Mouse (Mus musculus): ENCODE results near the gene Lyl1. TPM values are rescaled to one million over a fixed set of nuclear protein-coding genes. Genes with fewer than 3 reads are reported as not detected.

The Lyl1 gene
- total RNA-seq (2021), result 1 to 10 TPM; 4.2 to 4.5 TPM

- intact Hi-C loops (cut with DNase I), result loop anchor here (2.0 to 5.0 kb wide), 2 partner anchors 36 to 40 kb away; no protein-coding TSS in a partner anchor
- peak; percentile 78 for DNase-seq (ENCODE audit: low spot score)
Observed at GRCm38 (mm10) chr8:84700941-84701911, at the start of gene Lyl1. Gene Lyl1 (plus strand): TSS chr8:84701457.

- no peak for DNase-seq (ENCODE audit: low spot score)
Observed at GRCm38 (mm10) chr8:84653092-84653631, 48.1 kb upstream of the Lyl1 start.

GRCm38 (mm10) chr8:84654597-84654996 is 46.7 kb upstream of the Lyl1 start:
- intact Hi-C loops (cut with DNase I), result loop anchor here (2.0 kb wide), 1 partner anchor 16 kb away; no protein-coding TSS in a partner anchor

More at GRCm38 (mm10) chr8:84653092-84653631, 48.1 kb upstream of the Lyl1 start:
- intact Hi-C loops (cut with DNase I), result no loop called here

GRCm38 (mm10) chr8:84655336-84656190 is 45.7 kb upstream of the Lyl1 start:
- peak; percentile 23 for DNase-seq (ENCODE audit: low spot score)
- intact Hi-C loops (cut with DNase I), result loop anchor here (2.0 kb wide), 1 partner anchor 17 kb away; no protein-coding TSS in a partner anchor

More at GRCm38 (mm10) chr8:84654597-84654996, 46.7 kb upstream of the Lyl1 start:
- DNase-seq (ENCODE audit: low spot score), result no peak

GRCm38 (mm10) chr8:84656191-84656525 is 45.1 kb upstream of the Lyl1 start:
- intact Hi-C loops (cut with DNase I), result no loop called here
- DNase-seq (ENCODE audit: low spot score), result no peak

GRCm38 (mm10) chr8:84656641-84657126 is 44.6 kb upstream of the Lyl1 start:
- intact Hi-C loops (cut with DNase I), result no loop called here
- DNase-seq (ENCODE audit: low spot score), result peak; percentile 86

- intact Hi-C loops (cut with DNase I), result no loop called here
- no peak for DNase-seq (ENCODE audit: low spot score)
Observed at GRCm38 (mm10) chr8:84657203-84657602, 44.1 kb upstream of the Lyl1 start.

GRCm38 (mm10) chr8:84657680-84658079 is 43.6 kb upstream of the Lyl1 start:
- DNase-seq (ENCODE audit: low spot score), result no peak
- intact Hi-C loops (cut with DNase I), result no loop called here

GRCm38 (mm10) chr8:84658951-84659350 is 42.3 kb upstream of the Lyl1 start:
- intact Hi-C loops (cut with DNase I), result no loop called here
- DNase-seq (ENCODE audit: low spot score), result no peak

GRCm38 (mm10) chr8:84659936-84660818 is 41.1 kb upstream of the Lyl1 start:
- intact Hi-C loops (cut with DNase I), result loop anchor here (2.0 to 5.0 kb wide), 2 partner anchors 41 to 317 kb away; partner anchors contain the start of genes Junb and Lyl1
- peak; percentile 77 for DNase-seq (ENCODE audit: low spot score)

GRCm38 (mm10) chr8:84660819-84661457 is 40.3 kb upstream of the Lyl1 start:
- DNase-seq (ENCODE audit: low spot score), result peak; percentile 19
- intact Hi-C loops (cut with DNase I), result loop anchor here (2.0 to 5.0 kb wide), 2 partner anchors 40 to 316 kb away; partner anchors contain the start of genes Junb and Lyl1

- peak; percentile 96 for DNase-seq (ENCODE audit: low spot score)
- intact Hi-C loops (cut with DNase I), result loop anchor here (2.0 to 5.0 kb wide), 2 partner anchors 39 to 316 kb away; partner anchors contain the start of genes Junb and Lyl1
Observed at GRCm38 (mm10) chr8:84661458-84661871, 39.8 kb upstream of the Lyl1 start.

- DNase-seq (ENCODE audit: low spot score), result no peak
- intact Hi-C loops (cut with DNase I), result loop anchor here (2.0 to 5.0 kb wide), 2 partner anchors 39 to 315 kb away; partner anchors contain the start of genes Junb and Lyl1
Observed at GRCm38 (mm10) chr8:84661961-84662571, 39.2 kb upstream of the Lyl1 start.

- intact Hi-C loops (cut with DNase I), result loop anchor here (5.0 kb wide), 1 partner anchor 315 kb away; the partner anchor contains the start of gene Junb
- peak; percentile 96 for DNase-seq (ENCODE audit: low spot score)
Observed at GRCm38 (mm10) chr8:84662581-84663065, 38.6 kb upstream of the Lyl1 start, which contains the start of gene Ier2. Gene Ier2 (minus strand): TSS chr8:84662852.

- DNase-seq (ENCODE audit: low spot score), result peak; percentile 98
- intact Hi-C loops (cut with DNase I), result loop anchor here (5.0 kb wide), 1 partner anchor 314 kb away; the partner anchor contains the start of gene Junb
Observed at GRCm38 (mm10) chr8:84663483-84664327, 37.6 kb upstream of the Lyl1 start.

All from heart, postnatal 25 days (tissue).